Mouse (Mus musculus) MEL (cell line): ENCODE measurements around the gene Prkce. TPM values are rescaled to one million over a fixed set of nuclear protein-coding genes. Genes with fewer than 3 reads are reported as not detected.

ENCODE experiments used
- DNase-seq: peaks from one replicate; pipeline ENCODE4 v3.0.0; 2011; ENCODE audit warnings: low read depth, low spot score
- H3K27ac ChIP-seq: 2 replicates; pipeline ENCODE4 v1.5.1; 2012; ENCODE audit warnings: low read depth, mild to moderate bottlenecking, control low read depth, low read length, moderate library complexity; ENCODE audit not compliant: control insufficient read depth
- H3K27me3 ChIP-seq, 2 experiments: fragments of 150-350 bp in 1 of 2; sonication (generic) in 1 of 2; 2 replicates each; pipeline ENCODE4 v1.6.1; 2012; ENCODE audit warnings: low read length in 2 of 2, mild to moderate bottlenecking in 2 of 2, improper control_type of control experiment in 1 of 2, moderate library complexity in 1 of 2; ENCODE audit not compliant: insufficient read depth in 2 of 2, control insufficient read depth in 1 of 2
- H3K36me3 ChIP-seq, 2 experiments: 2 replicates each; pipeline ENCODE4 v1.6.1; 2012 to 2014; ENCODE audit warnings: low read length in 2 of 2, improper control_type of control experiment in 1 of 2, inconsistent platforms in 1 of 2, mild to moderate bottlenecking in 1 of 2; ENCODE audit not compliant: insufficient read depth in 2 of 2, control insufficient read depth in 1 of 2
- H3K4me1 ChIP-seq, 2 experiments: fragments of 150-350 bp in 1 of 2; sonication (generic) in 1 of 2; 2 replicates each; pipeline ENCODE4 v1.6.1; 2012; ENCODE audit warnings: low read length in 2 of 2, improper control_type of control experiment in 1 of 2, mild to moderate bottlenecking in 1 of 2; ENCODE audit not compliant: insufficient read depth in 2 of 2, control insufficient read depth in 1 of 2
- H3K4me3 ChIP-seq, 2 experiments: fragments of 150-350 bp in 1 of 2; sonication (generic) in 1 of 2; 2 replicates each; pipeline ENCODE4 v1.5.1; 2012; ENCODE audit warnings: low read depth in 2 of 2, low read length in 2 of 2, mild to moderate bottlenecking in 2 of 2, moderate library complexity in 2 of 2, control low read depth in 1 of 2, improper control_type of control experiment in 1 of 2; ENCODE audit not compliant: control insufficient read depth in 1 of 2, insufficient read depth in 1 of 2
- H3K79me2 ChIP-seq: 2 replicates; pipeline ENCODE4 v1.6.1; 2012; ENCODE audit warnings: mild to moderate bottlenecking, low read length, moderate library complexity; ENCODE audit not compliant: control insufficient read depth, poor library complexity, insufficient read depth
- H3K9ac ChIP-seq: 2 replicates; pipeline ENCODE4 v1.6.1; 2012; ENCODE audit warnings: low read depth, mild to moderate bottlenecking, control low read depth, low read length, moderate library complexity; ENCODE audit not compliant: control insufficient read depth, poor library complexity, severe bottlenecking
- H3K9me3 ChIP-seq: fragments of 150-350 bp; sonication (generic); replicated peaks from 2 replicates; pipeline ENCODE4 v1.6.1; 2012; ENCODE audit warnings: mild to moderate bottlenecking, low read length, improper control_type of control experiment, moderate library complexity; ENCODE audit not compliant: insufficient read depth
- BHLHE40 ChIP-seq: IDR thresholded peaks from 2 replicates; pipeline ENCODE4 v1.6.1; 2012; ENCODE audit warnings: low read depth, mild to moderate bottlenecking, inconsistent platforms, low read length, improper control_type of control experiment, borderline replicate concordance
- CHD1 ChIP-seq: IDR thresholded peaks from 2 replicates; pipeline ENCODE4 v1.6.1; 2012; ENCODE audit warnings: low read depth, mild to moderate bottlenecking, inconsistent platforms, low read length, improper control_type of control experiment
- CHD2 ChIP-seq: IDR thresholded peaks from 2 replicates; pipeline ENCODE4 v1.6.1; 2011; ENCODE audit warnings: low read length, improper control_type of control experiment
- E2F4 ChIP-seq: IDR thresholded peaks from 2 replicates; pipeline ENCODE4 v1.6.1; 2011; ENCODE audit warnings: low read depth, low read length, improper control_type of control experiment, borderline replicate concordance
- EP300 ChIP-seq, 2 experiments: IDR thresholded peaks; 2 replicates each; pipeline ENCODE4 v1.6.1; 2011; ENCODE audit warnings: improper control_type of control experiment in 2 of 2, low read length in 2 of 2, low read depth in 1 of 2, mild to moderate bottlenecking in 1 of 2
- HCFC1 ChIP-seq: IDR thresholded peaks from 2 replicates; pipeline ENCODE4 v1.6.1; 2012; ENCODE audit warnings: low read depth, mild to moderate bottlenecking, inconsistent platforms, low read length, improper control_type of control experiment, moderate library complexity
- JUND ChIP-seq: IDR thresholded peaks from 2 replicates; pipeline ENCODE4 v1.6.1; 2011; ENCODE audit warnings: low read depth, mild to moderate bottlenecking, improper control_type of control experiment, low read length
- MAFK ChIP-seq: IDR thresholded peaks from 2 replicates; pipeline ENCODE4 v1.6.1; 2011; ENCODE audit warnings: low read depth, mild to moderate bottlenecking, low read length, improper control_type of control experiment, borderline replicate concordance
- MAX ChIP-seq: IDR thresholded peaks from 2 replicates; pipeline ENCODE4 v1.6.1; 2011; ENCODE audit warnings: low read length, improper control_type of control experiment
- MEF2A ChIP-seq: IDR thresholded peaks from 2 replicates; pipeline ENCODE4 v1.6.1; 2014; ENCODE audit warnings: low read depth, mild to moderate bottlenecking, inconsistent platforms, low read length, improper control_type of control experiment; ENCODE audit not compliant: poor library complexity, insufficient replicate concordance, severe bottlenecking; ENCODE audit errors: extremely low read depth
- MYB ChIP-seq: IDR thresholded peaks from 2 replicates; pipeline ENCODE4 v1.6.1; 2011; ENCODE audit warnings: mild to moderate bottlenecking, low read depth, low read length, improper control_type of control experiment
- NRF1 ChIP-seq: IDR thresholded peaks from 2 replicates; pipeline ENCODE4 v1.6.1; 2014; ENCODE audit warnings: low read depth, mild to moderate bottlenecking, inconsistent platforms, low read length, improper control_type of control experiment, moderate library complexity; ENCODE audit not compliant: poor library complexity, insufficient read depth, severe bottlenecking
- POLR2A ChIP-seq, 2 experiments: IDR thresholded peaks; 2 replicates each; pipeline ENCODE4 v1.6.1; 2011 to 2012; ENCODE audit warnings: low read length in 2 of 2, mild to moderate bottlenecking in 2 of 2, control low read depth in 1 of 2, improper control_type of control experiment in 1 of 2, low read depth in 1 of 2, moderate library complexity in 1 of 2; ENCODE audit not compliant: control insufficient read depth in 1 of 2, insufficient read depth in 1 of 2, poor library complexity in 1 of 2
- POLR2AphosphoS2 ChIP-seq: IDR thresholded peaks from 2 replicates; pipeline ENCODE4 v1.6.1; 2011; ENCODE audit warnings: low read length, improper control_type of control experiment
- POLR2AphosphoS5 ChIP-seq: IDR thresholded peaks from 2 replicates; pipeline ENCODE4 v1.6.1; 2012; ENCODE audit warnings: low read depth, borderline replicate concordance, mild to moderate bottlenecking, inconsistent platforms, low read length, moderate library complexity, mixed read lengths
- RAD21 ChIP-seq: IDR thresholded peaks from 2 replicates; pipeline ENCODE4 v1.6.1; 2011; ENCODE audit warnings: mild to moderate bottlenecking, low read depth, low read length, improper control_type of control experiment
- SMC3 ChIP-seq: IDR thresholded peaks from 2 replicates; pipeline ENCODE4 v1.6.1; 2011; ENCODE audit warnings: low read depth, low read length, improper control_type of control experiment
- TAL1 ChIP-seq: IDR thresholded peaks from 2 replicates; pipeline ENCODE4 v1.6.1; 2012; ENCODE audit warnings: mild to moderate bottlenecking, inconsistent platforms, low read length, moderate library complexity, mixed read lengths
- TBP ChIP-seq: IDR thresholded peaks from 2 replicates; pipeline ENCODE4 v1.8.0; 2011; ENCODE audit warnings: low read depth, low read length, improper control_type of control experiment
- USF2 ChIP-seq, 2 experiments: IDR thresholded peaks; 2 replicates each; pipeline ENCODE4 v1.6.1; 2011 to 2012; ENCODE audit warnings: improper control_type of control experiment in 2 of 2, low read length in 2 of 2, borderline replicate concordance in 1 of 2, inconsistent platforms in 1 of 2, low read depth in 1 of 2, mild to moderate bottlenecking in 1 of 2; ENCODE audit not compliant: insufficient read depth in 1 of 2
- ZC3H11A ChIP-seq: IDR thresholded peaks from 2 replicates; pipeline ENCODE4 v1.6.1; 2012; ENCODE audit warnings: low read depth, mild to moderate bottlenecking, inconsistent platforms, low read length, improper control_type of control experiment
- ZKSCAN1 ChIP-seq: IDR thresholded peaks from 2 replicates; pipeline ENCODE4 v1.6.1; 2012; ENCODE audit warnings: low read depth, mild to moderate bottlenecking, inconsistent platforms, low read length, improper control_type of control experiment, moderate library complexity
- ZNF384 ChIP-seq: IDR thresholded peaks from 2 replicates; pipeline ENCODE4 v1.6.1; 2012; ENCODE audit warnings: low read depth, mild to moderate bottlenecking, inconsistent platforms, low read length, improper control_type of control experiment
- polyA plus RNA-seq, 2 experiments: library from polyadenylated mRNA; stranded (reverse) in 1 of 2; unstranded in 1 of 2; fragments of >175 nt in 1 of 2; fragments of >200 nt in 1 of 2; gene quantifications; 2 replicates each; pipeline versions ENCODE4 v1.2.1 to v1.2.4; 2012; ENCODE audit warnings: low replicate concordance in 2 of 2, low read depth in 1 of 2; ENCODE audit not compliant: insufficient read length in 2 of 2, insufficient read depth in 1 of 2, missing spikeins in 1 of 2
- total RNA-seq: library from RNA; depleted of rRNA; stranded (reverse); fragments of 300-350 nt; gene quantifications from 2 replicates; pipeline ENCODE4 v1.2.3, GENCODE M21; 2012

The Prkce gene
- total and polyA plus RNA-seq, 3 experiments: 3.0 to 5.3 TPM; not detected in 1

GRCm38 (mm10) chr17:86435570-86435969 lies 268.0 kb downstream of the Prkce start:
- Histone ChIP-seq H3K27me3 (no peaks in the 10 kb centered on the region), H3K9ac (no peak overlapping the region), H3K4me3 (no peak overlapping the region), H3K36me3 (peaks cover 0 to 4% of the 10 kb centered on the region in 2 experiments; a peak in 1 of 4 replicates), H3K4me1 (peaks cover 8 to 15% of the 10 kb centered on the region in 2 experiments), H3K79me2 (no peaks in the 10 kb centered on the region), H3K9me3 (no peaks in the 10 kb centered on the region), H3K27ac (no peak overlapping the region)
- peak; percentile 41 for DNase-seq
- no peak for TF ChIP-seq TAL1
- no peak for TF ChIP-seq CHD1
- no peak for TF ChIP-seq HCFC1
- TF ChIP-seq MYB: no peak
- no peak for TF ChIP-seq MAFK
- no peak for TF ChIP-seq POLR2AphosphoS5
- no peak for TF ChIP-seq ZKSCAN1
- no peak for TF ChIP-seq POLR2A (IDR thresholded peaks at IDR 0.05; ENCODE audit: control insufficient read depth in 1 of 2, insufficient read depth in 1 of 2, low read depth in 1 of 2, low read length in 2 of 2, poor library complexity in 1 of 2)
- no peak for TF ChIP-seq EP300 (IDR thresholded peaks at IDR 0.05; ENCODE audit: low read depth in 1 of 2, low read length in 2 of 2)
- no peak for TF ChIP-seq CHD2
- TF ChIP-seq SMC3: no peak
- TF ChIP-seq RAD21: no peak
- no peak for TF ChIP-seq JUND
- no peak for TF ChIP-seq TBP

GRCm38 (mm10) chr17:86435984-86436383 lies 268.4 kb downstream of the Prkce start:
- TF ChIP-seq POLR2AphosphoS5 (peak; percentile 77; the same call in 1 of the 2 replicates), MAX (no peak)
- TF ChIP-seq, all 39 proteins: peak for 1
- DNase-seq: no peak
- Histone ChIP-seq H3K27me3 (no peaks in the 10 kb centered on the region), H3K27ac (no peak overlapping the region), H3K9me3 (no peaks in the 10 kb centered on the region), H3K9ac (no peak overlapping the region), H3K79me2 (no peaks in the 10 kb centered on the region), H3K4me1 (peaks cover 8 to 15% of the 10 kb centered on the region in 2 experiments), H3K4me3 (no peak overlapping the region), H3K36me3 (peaks cover 0 to 4% of the 10 kb centered on the region in 2 experiments; a peak in 1 of 4 replicates)

- Histone ChIP-seq H3K4me1 (peaks cover 8 to 15% of the 10 kb centered on the region in 2 experiments), H3K9ac (no peak overlapping the region), H3K27ac (no peak overlapping the region), H3K27me3 (no peaks in the 10 kb centered on the region), H3K36me3 (peaks cover 0 to 4% of the 10 kb centered on the region in 2 experiments; a peak in 1 of 4 replicates), H3K9me3 (no peaks in the 10 kb centered on the region), H3K4me3 (no peak overlapping the region), H3K79me2 (no peaks in the 10 kb centered on the region)
- DNase-seq: no peak
- no peak for TF ChIP-seq USF2 (IDR thresholded peaks at IDR 0.05; ENCODE audit: borderline replicate concordance in 1 of 2, insufficient read depth in 1 of 2, low read depth in 1 of 2, low read length in 2 of 2)
- no peak for TF ChIP-seq HCFC1
- no peak for TF ChIP-seq EP300 (IDR thresholded peaks at IDR 0.05; ENCODE audit: low read depth in 1 of 2, low read length in 2 of 2)
- TF ChIP-seq RAD21: no peak
- no peak for TF ChIP-seq POLR2A (IDR thresholded peaks at IDR 0.05; ENCODE audit: control insufficient read depth in 1 of 2, insufficient read depth in 1 of 2, low read depth in 1 of 2, low read length in 2 of 2, poor library complexity in 1 of 2)
- TF ChIP-seq POLR2AphosphoS2: no peak
- no peak for TF ChIP-seq E2F4
- no peak for TF ChIP-seq BHLHE40
- no peak for TF ChIP-seq ZNF384
- no peak for TF ChIP-seq MEF2A
- TF ChIP-seq NRF1: no peak
- TF ChIP-seq MAFK: no peak
- no peak for TF ChIP-seq CHD2
- no peak for TF ChIP-seq TBP
- TF ChIP-seq POLR2AphosphoS5: no peak
- TF ChIP-seq ZC3H11A: no peak
These were observed 269.2 kb downstream of the Prkce start for GRCm38 (mm10) chr17:86436583-86437370.
